Mouse (Mus musculus) liver, embryonic 16.5 days (tissue): Measurements from ENCODE around the gene Usp36. TPM values are rescaled to one million over a fixed set of nuclear protein-coding genes. Genes with fewer than 3 reads are reported as not detected.
A peak's percentile ranks its signal among the peaks of the same experiment; 100 is the strongest.

Source experiments
- ATAC-seq: fragments of 200-750 bp; cut with Nextera tagmentation; 2 replicates; pipeline ENCODE4 v1.8.0; 2017; ENCODE audit warnings: low read depth, mild to moderate bottlenecking, moderate number of reproducible peaks, moderate library complexity
- H3K27ac ChIP-seq: fragments of 300-500 bp; sonication (generic); 2 replicates; pipeline ENCODE4 v1.5.1; 2014; ENCODE audit warnings: mild to moderate bottlenecking, low read length
- H3K27me3 ChIP-seq: fragments of 300-500 bp; sonication (generic); 2 replicates; pipeline ENCODE4 v1.6.1; 2014; ENCODE audit warnings: low read depth, low read length, mixed read lengths; ENCODE audit not compliant: control insufficient read depth, insufficient read depth
- H3K36me3 ChIP-seq: fragments of 300-500 bp; sonication (generic); 2 replicates; pipeline ENCODE4 v1.6.1; 2014; ENCODE audit warnings: mild to moderate bottlenecking; ENCODE audit not compliant: control insufficient read depth, insufficient read depth
- H3K4me1 ChIP-seq: fragments of 300-500 bp; sonication (generic); 2 replicates; pipeline ENCODE4 v1.6.1; 2014; ENCODE audit warnings: low read depth, low read length, mixed read lengths; ENCODE audit not compliant: control insufficient read depth
- H3K4me2 ChIP-seq: fragments of 300-500 bp; sonication (generic); 2 replicates; pipeline ENCODE4 v1.6.1; 2014; ENCODE audit warnings: low read depth, low read length, mixed read lengths
- H3K4me3 ChIP-seq: fragments of 300-500 bp; sonication (generic); 2 replicates; pipeline ENCODE4 v1.5.1; 2014; ENCODE audit warnings: low read depth, mild to moderate bottlenecking, low read length
- H3K9ac ChIP-seq: fragments of 300-500 bp; sonication (generic); 2 replicates; pipeline ENCODE4 v1.6.1; 2014; ENCODE audit warnings: low read depth, low read length
- H3K9me3 ChIP-seq: fragments of 300-500 bp; sonication (generic); replicated peaks from 2 replicates; pipeline ENCODE4 v1.6.1; 2016; ENCODE audit warnings: low read length; ENCODE audit not compliant: control insufficient read depth
- WGBS: fragments of 180-500 bp; shearing (Covaris S2); extraction: QIAGEN DNeasy Blood & Tissue Kit; methylation state at CpG from one replicate; pipeline ENCODE4 v1.1.7; 2014; ENCODE audit not compliant: insufficient replicate concordance; 5-methylcytosine and 5-hydroxymethylcytosine counted together
- polyA plus RNA-seq: library from polyadenylated mRNA; unstranded; fragments of >200 nt; fragmentation: Nextera tagmentation; extraction: Ambion mirVana; gene quantifications from 2 replicates; pipeline ENCODE4 v1.2.1, GENCODE M21; 2015

The Usp36 gene
- polyA plus RNA-seq, 1 experiment from 2014 or later = 5.7 TPM

GRCm38 (mm10) chr11:118216468-118216867, 73.6 kb downstream of the Usp36 start:
- no peaks in the 10 kb centered on the region for H3K27me3 ChIP-seq
- H3K27ac ChIP-seq = no peak overlapping the region
- ATAC-seq = no peak
- no peak overlapping the region for H3K4me3 ChIP-seq
- H3K9me3 ChIP-seq = no peaks in the 10 kb centered on the region
- no peak overlapping the region for H3K4me2 ChIP-seq
- H3K9ac ChIP-seq = no peak overlapping the region
- 61% methylated on average over 6 of the region's 6 CpGs for WGBS
- H3K4me1 ChIP-seq = peaks cover 9% of the 10 kb centered on the region
- no peaks in the 10 kb centered on the region for H3K36me3 ChIP-seq

- Histone ChIP-seq H3K27ac (no peak overlapping the region), H3K9me3 (no peaks in the 10 kb centered on the region), H3K4me3 (no peak overlapping the region), H3K9ac (no peak overlapping the region), H3K27me3 (no peaks in the 10 kb centered on the region), H3K4me2 (no peak overlapping the region), H3K4me1 (peaks cover 13% of the 10 kb centered on the region), H3K36me3 (no peaks in the 10 kb centered on the region)
- ATAC-seq = no peak
- 50% methylated on average over 5 of the region's 5 CpGs for WGBS
Observed at GRCm38 (mm10) chr11:118215928-118216458, 74.1 kb downstream of the Usp36 start.

GRCm38 (mm10) chr11:118212636-118213112, 77.4 kb downstream of the Usp36 start:
- WGBS = 44% methylated on average over 7 of the region's 7 CpGs
- Histone ChIP-seq H3K9ac (no peak overlapping the region), H3K27me3 (no peaks in the 10 kb centered on the region), H3K27ac (peak overlapping the region; percentile 75), H3K4me1 (peaks cover 37% of the 10 kb centered on the region), H3K4me2 (peak overlapping the region; percentile 28; the same call in 1 of the 2 replicates), H3K4me3 (no peak overlapping the region), H3K36me3 (no peaks in the 10 kb centered on the region), H3K9me3 (no peaks in the 10 kb centered on the region)
- peak; percentile 43 for ATAC-seq

GRCm38 (mm10) chr11:118211749-118212635, 78.1 kb downstream of the Usp36 start:
- 28% methylated on average over 10 of the region's 10 CpGs for WGBS
- H3K27ac ChIP-seq = peak overlapping the region; percentile 75

GRCm38 (mm10) chr11:118210962-118211361, 79.1 kb downstream of the Usp36 start:
- Histone ChIP-seq H3K36me3 (no peaks in the 10 kb centered on the region), H3K9me3 (no peaks in the 10 kb centered on the region), H3K27me3 (no peaks in the 10 kb centered on the region), H3K9ac (no peak overlapping the region), H3K4me1 (peaks cover 37% of the 10 kb centered on the region), H3K27ac (peak overlapping the region; percentile 75), H3K4me2 (peak overlapping the region; percentile 2; the same call in 1 of the 2 replicates), H3K4me3 (no peak overlapping the region)
- 59% methylated on average over 5 of the region's 5 CpGs for WGBS
- ATAC-seq = peak; percentile 37; the same call in 1 of the 2 replicates

More at GRCm38 (mm10) chr11:118211749-118212635, 78.1 kb downstream of the Usp36 start:
- H3K9me3 ChIP-seq = no peaks in the 10 kb centered on the region
- no peaks in the 10 kb centered on the region for H3K27me3 ChIP-seq
- peak overlapping the region; percentile 28; the same call in 1 of the 2 replicates for H3K4me2 ChIP-seq
- no peak overlapping the region for H3K9ac ChIP-seq
- no peak overlapping the region for H3K4me3 ChIP-seq
- H3K36me3 ChIP-seq = no peaks in the 10 kb centered on the region
- peak; percentile 62 for ATAC-seq
- H3K4me1 ChIP-seq = peaks cover 37% of the 10 kb centered on the region

- no peak overlapping the region for H3K9ac ChIP-seq
- H3K27me3 ChIP-seq = no peaks in the 10 kb centered on the region
- peaks cover 37% of the 10 kb centered on the region for H3K4me1 ChIP-seq
- H3K27ac ChIP-seq = no peak overlapping the region
- no peak overlapping the region for H3K4me2 ChIP-seq
- no peak overlapping the region for H3K4me3 ChIP-seq
- H3K36me3 ChIP-seq = no peaks in the 10 kb centered on the region
- ATAC-seq = no peak
- H3K9me3 ChIP-seq = no peaks in the 10 kb centered on the region
- WGBS = 65% methylated on average over 4 of the region's 4 CpGs
Observed at GRCm38 (mm10) chr11:118210116-118210515, 79.9 kb downstream of the Usp36 start.

Other genes starting within 250 kb of the Usp36 start
- 0.20 and 0.40 TPM in 2 replicates for gene Dnah17, start 159.6 kb downstream of the Usp36 start, polyA plus RNA-seq
- gene Cyth1, start 41.7 kb downstream of the Usp36 start, polyA plus RNA-seq = 3.9 and 4.1 TPM in 2 replicates
- not detected in 2 replicates for gene Cep295nl, start 52.3 kb upstream of the Usp36 start, polyA plus RNA-seq
- 5.1 and 6.1 TPM in 2 replicates for gene Timp2, start 65.5 kb upstream of the Usp36 start, polyA plus RNA-seq
- gene Lgals3bp, start 111.8 kb upstream of the Usp36 start, polyA plus RNA-seq = 33.9 and 43.7 TPM in 2 replicates
- 6.8 and 8.2 TPM in 2 replicates for gene Cant1, start 128.8 kb upstream of the Usp36 start, polyA plus RNA-seq
- gene C1qtnf1, start 138.0 kb upstream of the Usp36 start, polyA plus RNA-seq = 2.0 and 2.5 TPM in 2 replicates
- 5.7 and 7.6 TPM in 2 replicates for gene Engase, start 186.6 kb upstream of the Usp36 start, polyA plus RNA-seq